Mouse (Mus musculus) cerebellum, adult 2 months (tissue): Measurements from ENCODE around the gene Olfr1290.

Source experiments
- CTCF ChIP-seq: fragments of 200-500 bp; IDR thresholded peaks from 2 replicates; pipeline ENCODE4 v1.5.1; 2011; ENCODE audit warnings: low read depth, mild to moderate bottlenecking, control low read depth, low read length, moderate library complexity, borderline replicate concordance; ENCODE audit not compliant: insufficient read depth
- POLR2A ChIP-seq: fragments of 200-500 bp; IDR thresholded peaks from 2 replicates; pipeline ENCODE4 v1.6.1; 2011; ENCODE audit warnings: low read length, control low read depth, borderline replicate concordance; ENCODE audit not compliant: insufficient read depth

DNA sequence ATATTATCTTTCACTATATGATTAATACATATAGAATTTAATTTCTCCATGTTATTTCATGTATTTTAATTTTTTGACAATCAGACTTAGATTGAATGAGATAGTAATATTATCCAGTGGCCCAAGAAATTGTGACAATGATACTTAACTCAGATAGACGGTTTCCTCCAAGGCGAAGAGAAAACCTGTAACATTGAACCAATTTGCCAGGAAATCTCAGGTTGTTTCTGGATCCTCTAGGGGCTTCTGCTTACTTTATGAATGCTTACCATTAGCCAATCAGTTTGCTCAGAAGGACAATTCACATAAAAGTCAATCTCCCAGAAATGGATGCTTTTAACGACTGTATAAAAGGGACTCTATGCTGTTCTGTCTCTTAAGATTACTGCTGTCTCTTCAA is 3.3 kb upstream of the Olfr1290 start, which contains the start of gene Olfr1291-ps1:
- TF ChIP-seq CTCF (no peak), POLR2A (no peak)
